Comparison of ENCODE assay signal across 9 mouse cellular contexts in the genomic region with DNA sequence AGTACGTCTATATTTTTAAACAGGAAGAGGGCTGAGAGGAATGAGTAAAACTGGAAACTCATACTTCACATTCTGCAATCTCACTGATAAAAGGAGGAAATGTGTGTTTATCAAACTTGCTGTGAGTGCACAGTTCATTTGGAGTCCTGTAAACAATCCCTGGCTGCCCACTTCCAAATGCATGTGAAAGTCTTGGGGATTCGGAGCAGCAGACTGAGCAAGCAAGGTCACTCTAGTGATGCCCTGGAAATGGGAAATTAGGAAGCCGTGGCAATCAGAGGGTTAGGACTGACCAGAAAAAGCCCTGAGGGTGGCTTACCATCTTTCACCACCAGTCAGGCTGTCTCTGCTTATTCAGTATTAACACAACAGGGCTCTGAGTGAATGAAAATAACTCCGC. TPM values are rescaled to one million over a fixed set of nuclear protein-coding genes. Genes with fewer than 3 reads are reported as not detected.
DNase-seq lines count a peak whose midpoint lies in the region; TF ChIP-seq lines count a peak whose summit lies in the region.
"Had no signal": no experiment of that assay in that cellular context is flagged by ENCODE, and none has a peak within 500 bp of the region (broad histone marks: within the 10 kb centered on the region; RNA-seq: fewer than 3 reads in every experiment).

No protein-coding gene starts in this region.

- no peaks in the 10 kb centered on the region for H3K9me3 ChIP-seq in limb, embryonic 10.5 days (replicated peaks)
- H3K9me3 ChIP-seq: embryonic facial prominence, embryonic 12.5 days had no signal

- intact Hi-C loops in left cerebral cortex, adult 2 months (cut with DNase I) = loop anchor here (5.0 to 10.0 kb wide), 4 partner anchors 880 to 1483 kb away; no protein-coding TSS in a partner anchor
- intact Hi-C loops in left cerebral cortex, postnatal 36 days (cut with DNase I) = loop anchor here (5.0 to 10.0 kb wide), 5 partner anchors 362 to 1440 kb away; a partner anchor contains a TSS

- H3K4me3 ChIP-seq in left cerebral cortex, adult 2 months = no peak overlapping the region
- H3K4me3 ChIP-seq in limb, embryonic 10.5 days = no peak overlapping the region
- H3K4me3 ChIP-seq: embryonic facial prominence, embryonic 12.5 days had no signal

- no peaks in the 10 kb centered on the region for H3K27me3 ChIP-seq in limb, embryonic 10.5 days (ENCODE audit: low read depth, poor library complexity, severe bottlenecking)
- H3K27me3 ChIP-seq: embryonic facial prominence, embryonic 12.5 days had no signal

- 38% methylated on average over 4 of the region's 4 CpGs for WGBS in limb, embryonic 10.5 days

- peak; percentile 4; the same call in 1 of the 2 replicates for TF ChIP-seq CTCF in left cerebral cortex, adult 2 months (IDR thresholded peaks at IDR 0.05)

- no peaks in the 10 kb centered on the region for H3K36me3 ChIP-seq in limb, embryonic 10.5 days
- H3K36me3 ChIP-seq: embryonic facial prominence, embryonic 12.5 days had no signal

- peaks cover 14% of the 10 kb centered on the region for H3K4me1 ChIP-seq in limb, embryonic 10.5 days
- H3K4me1 ChIP-seq: embryonic facial prominence, embryonic 12.5 days had no signal

- H3K27ac ChIP-seq in left cerebral cortex, adult 2 months = no peak overlapping the region
- H3K27ac ChIP-seq in limb, embryonic 10.5 days = no peak overlapping the region
- H3K27ac ChIP-seq: embryonic facial prominence, embryonic 12.5 days had no signal

- DNase-seq in adrenal gland, adult 2 months = peak; percentile 37
- no peak for DNase-seq in adrenal gland, postnatal 4 days (ENCODE audit: low spot score in 2 of 2)
- DNase-seq in left cerebral cortex, adult 2 months (ENCODE audit: extremely low spot score in 1 of 2, low spot score in 2 of 2) = no peak
- DNase-seq in left cerebral cortex, postnatal 36 days (ENCODE audit: low spot score in 2 of 2) = no peak
- DNase-seq in kidney, postnatal 36 days = peak; percentile 22 to 25
- DNase-seq in mesoderm, embryonic 11.5 days (ENCODE audit: low read depth, low spot score) = peak; percentile 29
- DNase-seq in limb, embryonic 10.5 days (ENCODE audit: low spot score) = no peak
- DNase-seq in urinary bladder, adult 18-20 months (ENCODE audit: low spot score in 2 of 2) = no peak

RNA-seq across cellular contexts. Expression of a gene that starts 30.1 kb away (rescaled TPM):
- total RNA-seq in adrenal gland, adult 2 months (2021) = 10 to 100 TPM; 14.3 to 18.1 TPM
- 8.5 and 11.0 TPM in 2 replicates for polyA plus RNA-seq in adrenal gland, adult 2 months (2012; rRNA removed)
- 10 to 100 TPM; 21.5 to 23.9 TPM for total RNA-seq in adrenal gland, postnatal 4 days (2021)
- total RNA-seq in left cerebral cortex, adult 2 months (2021) = 10 to 100 TPM; 14.0 to 15.8 TPM
- total RNA-seq in left cerebral cortex, postnatal 36 days (2021) = 10 to 100 TPM; 14.1 to 15.4 TPM
- 21.9 and 23.7 TPM in 2 replicates for polyA plus RNA-seq in limb, embryonic 10.5 days (2016; fragmentation: Nextera tagmentation; extraction: Ambion mirVana)

Comparison
In these comparisons a context has a peak if more than half of its experiments do, and no peak if none do; other contexts are left out.
1. DNase-seq: peak in adrenal gland, adult 2 months (single experiment), kidney, postnatal 36 days (2 of 2) and mesoderm, embryonic 11.5 days (single experiment); none in adrenal gland, postnatal 4 days (0 of 2), left cerebral cortex, adult 2 months (0 of 2), left cerebral cortex, postnatal 36 days (0 of 2), limb, embryonic 10.5 days (single experiment) and urinary bladder, adult 18-20 months (0 of 2).